10 mouse cellular contexts compared by ENCODE assay signal in genomic region chr4:41618916-41619746, GRCm38 (mm10). TPM values are rescaled to one million over a fixed set of nuclear protein-coding genes. Genes with fewer than 3 reads are reported as not detected.
DNase-seq lines count a peak whose midpoint lies in the region; ATAC-seq and TF ChIP-seq lines count a peak whose summit lies in the region.
"Had no signal": no experiment of that assay in that cellular context is flagged by ENCODE, and none has a peak within 500 bp of the region (broad histone marks: within the 10 kb centered on the region; RNA-seq: fewer than 3 reads in every experiment).

No protein-coding gene starts in this region.

- H3K79me2 ChIP-seq in myocyte (ENCODE audit: control insufficient read depth, insufficient read depth): no peaks in the 10 kb centered on the region

- no peak for DNase-seq in hindbrain, embryonic 11.5 days (ENCODE audit: low spot score)
- peak; percentile 97 for DNase-seq in brain, adult 2 months (ENCODE audit: low read depth, low spot score)
- DNase-seq in cerebellum, postnatal 36 days: peak; percentile 85 to 86
- no peak for DNase-seq in kidney, postnatal 36 days
- no peak for DNase-seq in natural killer cell, adult 2 months (ENCODE audit: low spot score in 2 of 2)
- no peak for DNase-seq in kidney, postnatal 10 days
- DNase-seq: thymus, postnatal 25 days had no signal

- no peaks in the 10 kb centered on the region for H3K36me3 ChIP-seq in hindbrain, embryonic 12.5 days
- no peaks in the 10 kb centered on the region for H3K36me3 ChIP-seq in hindbrain, embryonic 11.5 days (ENCODE audit: control insufficient read depth, insufficient read depth, low read length)
- no peaks in the 10 kb centered on the region for H3K36me3 ChIP-seq in myocyte (ENCODE audit: control insufficient read depth, insufficient read depth)
- H3K36me3 ChIP-seq: heart, embryonic 13.5 days had no signal

- TF ChIP-seq POLR2A in myocyte (IDR thresholded peaks at IDR 0.05; ENCODE audit: insufficient read length, low read depth): no peak

- ATAC-seq in hindbrain, embryonic 12.5 days (ENCODE audit: low FRiP score): no peak
- no peak for ATAC-seq in hindbrain, embryonic 11.5 days (ENCODE audit: low FRiP score)

- peak overlapping the region; percentile 37; the same call in 1 of the 2 replicates for H3K27ac ChIP-seq in hindbrain, embryonic 12.5 days
- H3K27ac ChIP-seq in hindbrain, embryonic 11.5 days (ENCODE audit: low read depth, low read length): no peak overlapping the region
- H3K27ac ChIP-seq: heart, embryonic 13.5 days had no signal

- H3K9me3 ChIP-seq in hindbrain, embryonic 12.5 days (replicated peaks): no peaks in the 10 kb centered on the region
- no peaks in the 10 kb centered on the region for H3K9me3 ChIP-seq in hindbrain, embryonic 11.5 days (ENCODE audit: control insufficient read depth, low read length)
- H3K9me3 ChIP-seq: heart, embryonic 13.5 days had no signal

- WGBS in hindbrain, embryonic 12.5 days: 53% methylated on average over 12 of the region's 12 CpGs
- 63% methylated on average over 12 of the region's 12 CpGs for WGBS in hindbrain, embryonic 11.5 days

- H3K4me2 ChIP-seq in hindbrain, embryonic 12.5 days (replicated peaks): no peak overlapping the region
- no peak overlapping the region for H3K4me2 ChIP-seq in hindbrain, embryonic 11.5 days (replicated peaks; ENCODE audit: low read depth, low read length)
- peak overlapping the region; percentile 27 for H3K4me2 ChIP-seq in myocyte (ENCODE audit: low read depth)
- H3K4me2 ChIP-seq: heart, embryonic 13.5 days had no signal

- H3K27me3 ChIP-seq in hindbrain, embryonic 12.5 days: peaks cover 5% of the 10 kb centered on the region
- H3K27me3 ChIP-seq in hindbrain, embryonic 11.5 days (ENCODE audit: control insufficient read depth, insufficient read depth, low read length): no peaks in the 10 kb centered on the region
- no peaks in the 10 kb centered on the region for H3K27me3 ChIP-seq in myocyte (ENCODE audit: control insufficient read depth, insufficient read depth, insufficient read length)

- no peak overlapping the region for H3K9ac ChIP-seq in hindbrain, embryonic 12.5 days
- no peak overlapping the region for H3K9ac ChIP-seq in hindbrain, embryonic 11.5 days (ENCODE audit: low read depth, low read length)
- H3K9ac ChIP-seq: heart, embryonic 13.5 days had no signal

- peaks cover 25% of the 10 kb centered on the region for H3K4me1 ChIP-seq in hindbrain, embryonic 12.5 days
- H3K4me1 ChIP-seq in hindbrain, embryonic 11.5 days (replicated peaks; ENCODE audit: control insufficient read depth, insufficient read depth, low read length): no peaks in the 10 kb centered on the region
- H3K4me1 ChIP-seq: heart, embryonic 13.5 days had no signal

- no peak overlapping the region for H3ac ChIP-seq in myocyte (ENCODE audit: control insufficient read depth, insufficient read length)

- H3K4me3 ChIP-seq in hindbrain, embryonic 12.5 days: no peak overlapping the region
- H3K4me3 ChIP-seq in hindbrain, embryonic 11.5 days (ENCODE audit: low read depth, low read length): no peak overlapping the region
- H3K4me3 ChIP-seq in myocyte: no peak overlapping the region
- H3K4me3 ChIP-seq: heart, embryonic 13.5 days had no signal

TF ChIP-seq in myocyte, 11 proteins besides CTCF, POLR2A, EP300 and RAD21:
- TF ChIP-seq E2F4 (IDR thresholded peaks at IDR 0.05; ENCODE audit: insufficient read depth) (no peak), MYOD1 (IDR thresholded peaks at IDR 0.05; ENCODE audit: control insufficient read depth in 1 of 3, insufficient read length in 2 of 3, low read depth in 2 of 3) (peak; percentile 28 to 81 (median 70)), POLR2AphosphoS2 (IDR thresholded peaks at IDR 0.05; ENCODE audit: insufficient read length, low read depth) (no peak), MYOG (IDR thresholded peaks at IDR 0.05; ENCODE audit: control insufficient read depth in 1 of 3, insufficient read depth in 1 of 3, insufficient read length in 2 of 3, low read depth in 2 of 3) (peak; percentile 20 to 75 (median 72)), TCF3 (IDR thresholded peaks at IDR 0.05; ENCODE audit: insufficient read length, low read depth) (no peak), REST (IDR thresholded peaks at IDR 0.05; ENCODE audit: insufficient read depth, insufficient read length) (no peak), TCF12 (IDR thresholded peaks at IDR 0.05; ENCODE audit: insufficient read depth, poor library complexity, severe bottlenecking) (peak; percentile 65), SRF (IDR thresholded peaks at IDR 0.05; ENCODE audit: control insufficient read depth, insufficient read length, low read depth) (peak; percentile 81), MAX (IDR thresholded peaks at IDR 0.05; ENCODE audit: low read depth) (no peak), USF1 (IDR thresholded peaks at IDR 0.05; ENCODE audit: low read depth) (no peak), CEBPB (IDR thresholded peaks at IDR 0.05; ENCODE audit: insufficient read depth, poor library complexity, severe bottlenecking) (no peak)

RNA-seq across cellular contexts. Expression of gene Enho, which starts 21.0 kb away (rescaled TPM):
- 73.6 and 78.6 TPM in 2 replicates for polyA plus RNA-seq in hindbrain, embryonic 12.5 days (2016; fragmentation: Nextera tagmentation; extraction: Ambion mirVana)
- 42.4 and 42.7 TPM in 2 replicates for polyA plus RNA-seq in hindbrain, embryonic 11.5 days (2014; fragmentation: Nextera tagmentation; extraction: Ambion mirVana)
- 8.2 TPM for polyA plus RNA-seq in myocyte (2012; fragmentation: generic; extraction: Trizol)

RNA-seq across cellular contexts. Expression of gene Dnaic1, which starts 49.6 kb away (rescaled TPM):
- polyA plus RNA-seq in hindbrain, embryonic 12.5 days (2016; fragmentation: Nextera tagmentation; extraction: Ambion mirVana): 2.3 and 2.8 TPM in 2 replicates
- polyA plus RNA-seq in hindbrain, embryonic 11.5 days (2014; fragmentation: Nextera tagmentation; extraction: Ambion mirVana): 2.9 and 3.2 TPM in 2 replicates
- polyA plus RNA-seq in myocyte (2012; fragmentation: generic; extraction: Trizol): 0.08 TPM

RNA-seq across cellular contexts. Expression of gene Fam219a, which starts 49.8 kb away (rescaled TPM):
- 12.5 and 15.3 TPM in 2 replicates for polyA plus RNA-seq in hindbrain, embryonic 12.5 days (2016; fragmentation: Nextera tagmentation; extraction: Ambion mirVana)
- 11.8 and 17.6 TPM in 2 replicates for polyA plus RNA-seq in hindbrain, embryonic 11.5 days (2014; fragmentation: Nextera tagmentation; extraction: Ambion mirVana)
- polyA plus RNA-seq in myocyte (2012; fragmentation: generic; extraction: Trizol): 2.7 TPM

Comparison
In these comparisons a context has a peak if more than half of its experiments do, and no peak if none do; other contexts are left out.
1. DNase-seq: peak in brain, adult 2 months (single experiment) and cerebellum, postnatal 36 days (2 of 2); none in hindbrain, embryonic 11.5 days (single experiment), kidney, postnatal 36 days (0 of 2), natural killer cell, adult 2 months (0 of 2) and kidney, postnatal 10 days (single experiment).